Mouse (Mus musculus): Measurements from ENCODE around the gene Golt1b. TPM values are rescaled to one million over a fixed set of nuclear protein-coding genes. Genes with fewer than 3 reads are reported as not detected.

The Golt1b gene
- polyA plus RNA-seq, 1 experiment from 2014 or later = 83.2 TPM

GRCm38 (mm10) chr6:142365742-142366472 lies 21.1 kb upstream of the Golt1b start:
- WGBS = 89% methylated on average over 8 of the region's 8 CpGs
- no peak for ATAC-seq (ENCODE audit: low FRiP score)
- H3K36me3 ChIP-seq = peaks cover 85% of the 10 kb centered on the region
- no peak overlapping the region for H3K4me3 ChIP-seq
- H3K4me1 ChIP-seq (replicated peaks) = no peaks in the 10 kb centered on the region
- H3K27me3 ChIP-seq = no peaks in the 10 kb centered on the region
- H3K4me2 ChIP-seq = no peak overlapping the region
- no peak overlapping the region for H3K27ac ChIP-seq
- no peaks in the 10 kb centered on the region for H3K9me3 ChIP-seq
- H3K9ac ChIP-seq = no peak overlapping the region

DNA sequence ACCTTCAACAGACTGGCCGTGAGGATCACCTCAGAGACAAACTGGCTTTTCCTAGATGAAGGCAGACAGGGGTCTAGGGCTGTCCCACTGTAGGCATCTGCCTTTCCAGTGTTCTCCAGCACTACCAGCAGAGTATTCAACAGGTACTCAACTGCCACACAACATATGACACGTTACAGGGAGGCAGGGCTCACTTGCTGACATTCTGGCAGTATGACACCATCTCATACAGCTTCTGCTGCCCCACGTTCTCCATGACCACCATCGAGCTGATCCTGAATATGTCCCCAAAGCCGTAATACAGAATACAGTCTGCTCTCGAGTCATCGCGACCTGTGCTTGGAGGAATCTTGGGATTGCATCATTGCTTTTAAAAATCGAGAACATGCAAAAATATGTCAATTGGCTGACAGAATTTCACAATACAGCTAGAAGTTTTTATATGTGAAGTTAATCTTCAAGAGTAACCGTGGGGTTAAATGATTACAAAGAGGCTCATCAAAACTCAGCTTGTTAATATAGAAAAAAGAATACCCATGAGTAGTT lies 20.5 kb upstream of the Golt1b start:
- ATAC-seq (ENCODE audit: low FRiP score) = no peak
- no peak overlapping the region for H3K4me2 ChIP-seq
- H3K27ac ChIP-seq = no peak overlapping the region
- WGBS = 92% methylated on average over 10 of the region's 10 CpGs
- no peaks in the 10 kb centered on the region for H3K4me1 ChIP-seq (replicated peaks)
- no peaks in the 10 kb centered on the region for H3K9me3 ChIP-seq
- H3K27me3 ChIP-seq = no peaks in the 10 kb centered on the region
- peaks cover 82% of the 10 kb centered on the region for H3K36me3 ChIP-seq
- no peak overlapping the region for H3K9ac ChIP-seq
- no peak overlapping the region for H3K4me3 ChIP-seq

DNA sequence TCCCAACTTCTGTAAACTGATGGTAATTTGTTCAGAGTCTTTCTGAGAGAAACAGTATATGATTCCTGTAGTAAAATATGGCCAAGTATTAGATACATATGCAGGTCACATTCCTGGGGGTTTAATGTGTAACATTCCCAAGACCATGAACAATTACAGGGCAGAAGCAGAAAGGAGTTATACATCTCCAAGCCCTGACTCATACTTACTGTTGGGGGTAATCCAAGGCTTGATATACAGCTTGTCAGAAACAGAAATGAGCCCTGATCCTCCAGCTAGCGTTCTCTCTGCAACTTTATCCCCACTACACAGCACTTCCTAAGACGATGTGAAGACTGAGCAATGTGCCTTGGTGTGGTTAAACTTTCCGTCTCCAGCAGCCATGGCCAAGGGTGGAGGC lies 19.5 kb upstream of the Golt1b start:
- H3K4me3 ChIP-seq = no peak overlapping the region
- no peak overlapping the region for H3K27ac ChIP-seq
- no peak overlapping the region for H3K4me2 ChIP-seq
- H3K4me1 ChIP-seq (replicated peaks) = no peaks in the 10 kb centered on the region
- H3K9ac ChIP-seq = no peak overlapping the region
- peaks cover 84% of the 10 kb centered on the region for H3K36me3 ChIP-seq
- no peak for ATAC-seq (ENCODE audit: low FRiP score)
- WGBS = 99% methylated on average over 3 of the region's 3 CpGs
- H3K27me3 ChIP-seq = no peaks in the 10 kb centered on the region
- H3K9me3 ChIP-seq = no peaks in the 10 kb centered on the region

- no peak overlapping the region for H3K27ac ChIP-seq
- H3K4me2 ChIP-seq = no peak overlapping the region
- no peaks in the 10 kb centered on the region for H3K4me1 ChIP-seq (replicated peaks)
- H3K36me3 ChIP-seq = peaks cover 83% of the 10 kb centered on the region
- H3K9me3 ChIP-seq = no peaks in the 10 kb centered on the region
- H3K9ac ChIP-seq = no peak overlapping the region
- 88% methylated on average over 3 of the region's 3 CpGs for WGBS
- no peak for ATAC-seq (ENCODE audit: low FRiP score)
- H3K27me3 ChIP-seq = no peaks in the 10 kb centered on the region
- H3K4me3 ChIP-seq = no peak overlapping the region
Observed at GRCm38 (mm10) chr6:142369568-142369967, 17.5 kb upstream of the Golt1b start.

GRCm38 (mm10) chr6:142377081-142377480 lies 9.9 kb upstream of the Golt1b start:
- 63% methylated on average over 1 of the region's 1 CpGs for WGBS
- no peaks in the 10 kb centered on the region for H3K9me3 ChIP-seq
- H3K27me3 ChIP-seq = no peaks in the 10 kb centered on the region
- no peaks in the 10 kb centered on the region for H3K4me1 ChIP-seq (replicated peaks)
- peaks cover 51% of the 10 kb centered on the region for H3K36me3 ChIP-seq
- H3K4me3 ChIP-seq = no peak overlapping the region
- no peak for ATAC-seq (ENCODE audit: low FRiP score)
- H3K9ac ChIP-seq = no peak overlapping the region
- no peak overlapping the region for H3K4me2 ChIP-seq
- H3K27ac ChIP-seq = no peak overlapping the region

- Histone ChIP-seq H3K9me3 (no peaks in the 10 kb centered on the region), H3K4me1 (replicated peaks) (no peaks in the 10 kb centered on the region; the same call in 1 of the 2 replicates), H3K36me3 (peaks cover 37% of the 10 kb centered on the region), H3K27me3 (no peaks in the 10 kb centered on the region), H3K27ac (no peak overlapping the region), H3K9ac (0 out of 2 replicates have a peak overlapping the region, but pooled peaks have one; percentile 2), H3K4me2 (no peak overlapping the region), H3K4me3 (no peak overlapping the region)
- 96% methylated on average over 8 of the region's 8 CpGs for WGBS
- no peak for ATAC-seq (ENCODE audit: low FRiP score)
Observed at GRCm38 (mm10) chr6:142378576-142379330, 8.3 kb upstream of the Golt1b start.

- WGBS = 93% methylated on average over 6 of the region's 6 CpGs
- no peaks in the 10 kb centered on the region for H3K9me3 ChIP-seq
- no peak overlapping the region for H3K9ac ChIP-seq
- no peaks in the 10 kb centered on the region for H3K27me3 ChIP-seq
- H3K4me3 ChIP-seq = no peak overlapping the region
- no peak overlapping the region for H3K27ac ChIP-seq
- ATAC-seq (ENCODE audit: low FRiP score) = no peak
- H3K36me3 ChIP-seq = peaks cover 26% of the 10 kb centered on the region
- no peaks in the 10 kb centered on the region; the same call in 1 of the 2 replicates for H3K4me1 ChIP-seq (replicated peaks)
- H3K4me2 ChIP-seq = no peak overlapping the region
Observed at GRCm38 (mm10) chr6:142379961-142380360, 7.1 kb upstream of the Golt1b start.

GRCm38 (mm10) chr6:142381615-142382014 lies 5.4 kb upstream of the Golt1b start:
- no peak overlapping the region for H3K27ac ChIP-seq

DNA sequence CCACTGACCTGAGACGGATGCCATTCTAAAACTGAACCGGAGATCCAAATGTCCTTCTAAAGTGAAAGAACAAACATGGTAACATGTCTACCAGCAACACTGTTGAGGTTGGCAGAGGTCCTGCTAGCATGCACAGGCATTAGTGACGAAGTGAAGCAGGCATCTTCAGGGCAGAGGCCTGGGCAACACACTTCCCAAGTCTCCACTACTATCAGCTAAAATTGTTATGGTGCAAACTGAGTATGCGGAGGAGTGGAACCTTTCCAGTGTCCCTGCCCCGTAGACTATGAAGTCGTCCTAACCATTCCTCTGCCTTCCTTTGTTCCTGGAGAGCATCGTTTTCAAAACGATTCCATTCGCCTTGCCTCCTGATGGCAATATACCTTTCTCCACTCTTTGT lies 2.5 kb upstream of the Golt1b start:
- H3K9me3 ChIP-seq = no peaks in the 10 kb centered on the region
- H3K4me1 ChIP-seq (replicated peaks) = peaks cover 23% of the 10 kb centered on the region
- WGBS = 92% methylated on average over 9 of the region's 9 CpGs
- H3K4me3 ChIP-seq = no peak overlapping the region
- no peaks in the 10 kb centered on the region; the same call in 1 of the 2 replicates for H3K36me3 ChIP-seq
- no peak for ATAC-seq (ENCODE audit: low FRiP score)
- H3K27me3 ChIP-seq = no peaks in the 10 kb centered on the region
- H3K4me2 ChIP-seq = no peak overlapping the region
- no peak overlapping the region for H3K9ac ChIP-seq
- H3K27ac ChIP-seq = no peak overlapping the region

More at GRCm38 (mm10) chr6:142381615-142382014, 5.4 kb upstream of the Golt1b start:
- Histone ChIP-seq H3K4me1 (replicated peaks) (peaks cover 6% of the 10 kb centered on the region), H3K9ac (no peak overlapping the region), H3K27me3 (no peaks in the 10 kb centered on the region), H3K9me3 (no peaks in the 10 kb centered on the region), H3K36me3 (peaks cover 10% of the 10 kb centered on the region), H3K4me3 (no peak overlapping the region), H3K4me2 (no peak overlapping the region)
- ATAC-seq (ENCODE audit: low FRiP score) = no peak
- 95% methylated on average over 7 of the region's 7 CpGs for WGBS

DNA sequence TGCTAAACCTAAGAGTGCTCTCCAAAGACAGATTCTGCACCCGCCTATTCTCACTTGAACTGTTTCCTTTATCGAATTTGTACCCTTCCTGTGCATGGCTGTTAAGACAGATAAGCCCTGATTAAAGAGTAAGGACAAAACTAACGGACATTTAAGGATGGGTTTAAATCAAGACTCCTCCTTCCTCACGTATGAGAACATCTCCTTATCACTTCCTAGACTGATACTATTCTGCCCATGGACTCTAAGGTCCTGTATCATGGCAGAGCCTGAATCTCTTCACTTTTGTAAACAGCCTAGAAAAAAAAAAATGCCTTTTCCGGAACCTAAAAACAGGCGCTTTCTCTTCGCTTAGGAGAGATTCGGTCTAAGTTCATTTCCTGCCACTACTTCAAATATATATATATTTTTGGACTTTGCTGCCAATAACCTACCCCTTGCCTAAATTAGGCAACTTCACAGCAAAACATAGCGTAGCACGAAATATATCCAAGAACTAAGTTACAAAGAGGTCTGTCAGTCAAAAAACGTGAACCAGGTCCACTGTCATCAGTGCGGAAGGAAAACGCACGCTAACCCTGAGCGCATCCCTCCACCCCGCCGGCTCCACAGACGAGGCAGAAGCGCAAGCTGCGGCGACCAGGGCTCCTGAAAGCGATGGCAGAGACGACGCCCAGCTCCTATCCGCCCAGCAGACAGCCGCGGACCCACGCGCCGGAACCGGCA lies 573 bp upstream of the Golt1b start:
- 7% methylated on average over 31 of the region's 31 CpGs for WGBS
- ATAC-seq (ENCODE audit: low FRiP score) = peak; percentile 87
- H3K4me2 ChIP-seq = peak overlapping the region; percentile 76

DNA sequence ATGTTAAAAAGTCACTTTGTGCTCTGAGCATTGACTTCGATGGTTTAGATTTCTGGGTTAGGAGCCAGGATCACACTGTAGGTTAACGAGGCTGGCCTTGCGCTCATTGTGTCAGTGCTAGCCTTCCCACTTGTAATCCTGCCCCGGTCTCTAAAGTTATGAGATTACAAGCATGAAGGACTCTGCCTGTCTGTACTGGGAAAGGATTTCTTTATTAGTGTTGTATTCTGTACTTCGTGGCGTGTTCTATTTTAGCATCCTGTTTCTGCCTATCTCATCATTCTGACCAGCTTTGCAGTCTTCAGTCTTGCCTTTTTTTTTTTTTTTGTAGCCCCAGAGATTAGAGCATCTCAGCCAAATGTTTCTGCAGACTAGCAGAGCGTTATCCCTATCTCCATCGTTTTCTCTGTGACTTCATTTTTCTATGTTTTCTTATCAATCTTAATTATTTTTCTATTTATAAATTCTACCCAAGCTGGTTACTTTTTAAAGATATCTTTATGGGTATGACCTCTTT lies 792 bp downstream of the Golt1b start:
- peak overlapping the region; percentile 99 for H3K4me3 ChIP-seq
- peak overlapping the region; percentile 79 for H3K4me2 ChIP-seq
- H3K27me3 ChIP-seq = no peaks in the 10 kb centered on the region
- ATAC-seq (ENCODE audit: low FRiP score) = no peak
- peaks cover 26% of the 10 kb centered on the region for H3K4me1 ChIP-seq (replicated peaks)
- H3K9ac ChIP-seq = peak overlapping the region; percentile 88
- H3K27ac ChIP-seq = no peak overlapping the region
- peaks cover under 1% of the 10 kb centered on the region; the same call in 1 of the 2 replicates for H3K36me3 ChIP-seq
- WGBS = 27% methylated on average over 8 of the region's 8 CpGs
- H3K9me3 ChIP-seq = no peaks in the 10 kb centered on the region

More for the DNA sequence above, 573 bp upstream of the Golt1b start:
- H3K27ac ChIP-seq = no peak overlapping the region
- no peaks in the 10 kb centered on the region; the same call in 1 of the 2 replicates for H3K36me3 ChIP-seq
- H3K27me3 ChIP-seq = no peaks in the 10 kb centered on the region
- no peaks in the 10 kb centered on the region for H3K9me3 ChIP-seq
- H3K9ac ChIP-seq = peak overlapping the region; percentile 74
- peak overlapping the region; percentile 99 for H3K4me3 ChIP-seq
- peaks cover 26% of the 10 kb centered on the region for H3K4me1 ChIP-seq (replicated peaks)

GRCm38 (mm10) chr6:142389101-142389500 lies 2.1 kb downstream of the Golt1b start:
- Histone ChIP-seq H3K9me3 (no peaks in the 10 kb centered on the region), H3K27me3 (no peaks in the 10 kb centered on the region), H3K4me1 (replicated peaks) (peaks cover 26% of the 10 kb centered on the region), H3K4me2 (no peak overlapping the region), H3K36me3 (peaks cover 10% of the 10 kb centered on the region), H3K27ac (no peak overlapping the region), H3K9ac (no peak overlapping the region), H3K4me3 (no peak overlapping the region)
- no peak for ATAC-seq (ENCODE audit: low FRiP score)
- 93% methylated on average over 2 of the region's 2 CpGs for WGBS
